Comparison of ENCODE assay signal across 23 mouse cellular contexts in genomic region chr11:68119136-68119535, GRCm38 (mm10).
"Had no signal": no experiment of that assay in that cellular context is flagged by ENCODE, and none has a peak within 500 bp of the region (broad histone marks: within the 10 kb centered on the region; RNA-seq: fewer than 3 reads in every experiment).

No protein-coding gene starts in this region.

- H3K4me1 ChIP-seq: liver, embryonic 13.5 days; liver, embryonic 15.5 days had no signal

- ATAC-seq: hindbrain, postnatal 0 days; intestine, embryonic 16.5 days had no signal

- H3K4me3 ChIP-seq: heart, embryonic 13.5 days; heart, embryonic 15.5 days; hindbrain, embryonic 13.5 days; hindbrain, embryonic 15.5 days; layer of hippocampus, adult 2 months; limb, embryonic 10.5 days; limb, embryonic 12.5 days; liver, embryonic 13.5 days; liver, embryonic 15.5 days had no signal

- DNase-seq: gastrocnemius, postnatal 14 days; gastrocnemius, postnatal 36 days; heart, adult 18-20 months; heart, postnatal 14 days; heart, postnatal 36 days; kidney, adult 11 months; kidney, adult 8-10 months; kidney, postnatal 10 days; kidney, postnatal 25 days; kidney, postnatal 4 days; layer of hippocampus, postnatal 36 days; liver; liver, embryonic 13.5 days had no signal

- H3K27ac ChIP-seq: heart, embryonic 13.5 days; heart, embryonic 15.5 days; hindbrain, embryonic 13.5 days; hindbrain, embryonic 15.5 days; hindbrain, postnatal 0 days; layer of hippocampus, adult 2 months; limb, embryonic 10.5 days; limb, embryonic 12.5 days; liver, embryonic 13.5 days; liver, embryonic 15.5 days had no signal

- H3K27me3 ChIP-seq: heart, embryonic 13.5 days; heart, embryonic 15.5 days; hindbrain, embryonic 13.5 days; hindbrain, embryonic 15.5 days; limb, embryonic 12.5 days; liver, embryonic 13.5 days; liver, embryonic 15.5 days had no signal

- H3K9ac ChIP-seq: heart, embryonic 13.5 days; heart, embryonic 15.5 days; hindbrain, embryonic 13.5 days; hindbrain, embryonic 15.5 days; limb, embryonic 12.5 days; liver, embryonic 13.5 days; liver, embryonic 15.5 days had no signal

- H3K36me3 ChIP-seq: heart, embryonic 13.5 days; heart, embryonic 15.5 days; hindbrain, embryonic 13.5 days; hindbrain, embryonic 15.5 days; limb, embryonic 10.5 days; limb, embryonic 12.5 days; liver, embryonic 13.5 days; liver, embryonic 15.5 days had no signal
